Mouse (Mus musculus) erythroblast, embryonic 14.5 days (primary cell): ENCODE data around the gene Cdk5r1.

Experiments
- GATA1 ChIP-seq: IDR thresholded peaks from 2 replicates; pipeline ENCODE4 v1.6.1; 2012; ENCODE audit warnings: low read length, inconsistent platforms, mixed read lengths
- TAL1 ChIP-seq: IDR thresholded peaks from 3 replicates; pipeline ENCODE4 v1.6.1; 2012; ENCODE audit warnings: low read length, inconsistent platforms, mixed read lengths

GRCm38 (mm10) chr11:80489172-80489881, 12.5 kb downstream of the Cdk5r1 start:
- TF ChIP-seq GATA1 (no peak), TAL1 (no peak)
